15 mouse cellular contexts compared by ENCODE assay signal in genomic region chr4:70515514-70515913, GRCm38 (mm10).
"Had no signal": no experiment of that assay in that cellular context is flagged by ENCODE, and none has a peak within 500 bp of the region (broad histone marks: within the 10 kb centered on the region; RNA-seq: fewer than 3 reads in every experiment).

No protein-coding gene starts in this region.

- H3K4me1 ChIP-seq: intestine, embryonic 15.5 days; limb, embryonic 15.5 days; lung, embryonic 15.5 days; midbrain, embryonic 10.5 days; neural tube, embryonic 12.5 days had no signal

- H3K27me3 ChIP-seq: intestine, embryonic 15.5 days; limb, embryonic 15.5 days; liver, embryonic 15.5 days; lung, embryonic 15.5 days; neural tube, embryonic 12.5 days had no signal

- H3K4me3 ChIP-seq: intestine, embryonic 15.5 days; limb, embryonic 15.5 days; liver, embryonic 15.5 days; lung, embryonic 15.5 days; midbrain, embryonic 10.5 days; neural tube, embryonic 12.5 days had no signal

- ATAC-seq: intestine, embryonic 15.5 days had no signal

- H3K27ac ChIP-seq: intestine, embryonic 15.5 days; limb, embryonic 15.5 days; liver, embryonic 15.5 days; lung, embryonic 15.5 days; midbrain, embryonic 10.5 days; neural tube, embryonic 12.5 days had no signal

- H3K9ac ChIP-seq: intestine, embryonic 15.5 days; limb, embryonic 15.5 days; liver, embryonic 15.5 days; lung, embryonic 15.5 days; neural tube, embryonic 12.5 days had no signal

- H3K9me3 ChIP-seq: intestine, embryonic 15.5 days; limb, embryonic 15.5 days; liver, embryonic 15.5 days; lung, embryonic 15.5 days; midbrain, embryonic 10.5 days; neural tube, embryonic 12.5 days had no signal

- DNase-seq: kidney, adult 18-20 months; kidney, postnatal 14 days; layer of hippocampus, adult 9-11 months; layer of hippocampus, postnatal 36 days; midbrain, embryonic 14.5 days; retina, postnatal 1 day; right cerebral cortex, postnatal 14 days; thymus, adult 2 months; thymus, postnatal 36 days had no signal

- H3K36me3 ChIP-seq: intestine, embryonic 15.5 days; limb, embryonic 15.5 days; liver, embryonic 15.5 days; lung, embryonic 15.5 days; midbrain, embryonic 10.5 days; neural tube, embryonic 12.5 days had no signal

- H3K4me2 ChIP-seq: intestine, embryonic 15.5 days; limb, embryonic 15.5 days; liver, embryonic 15.5 days; lung, embryonic 15.5 days; neural tube, embryonic 12.5 days had no signal
